Mouse (Mus musculus) midbrain, embryonic 13.5 days (tissue): ENCODE results near the gene Dnase2b. TPM values are rescaled to one million over a fixed set of nuclear protein-coding genes. Genes with fewer than 3 reads are reported as not detected.

Experiments used
- ATAC-seq: fragments of 200-750 bp; cut with Nextera tagmentation; 2 replicates; pipeline ENCODE4 v1.8.0; 2017; ENCODE audit warnings: mild to moderate bottlenecking, moderate TSS enrichment, moderate library complexity
- H3K27ac ChIP-seq: fragments of 300-500 bp; sonication (generic); 2 replicates; pipeline ENCODE4 v1.5.1; 2015; ENCODE audit warnings: inconsistent platforms, mild to moderate bottlenecking, moderate library complexity
- H3K27me3 ChIP-seq: fragments of 300-500 bp; sonication (generic); 2 replicates; pipeline ENCODE4 v1.6.1; 2015; ENCODE audit warnings: mild to moderate bottlenecking, inconsistent platforms
- H3K36me3 ChIP-seq: fragments of 300-500 bp; sonication (generic); 2 replicates; pipeline ENCODE4 v1.6.1; 2015; ENCODE audit warnings: mild to moderate bottlenecking, inconsistent platforms
- H3K4me1 ChIP-seq: fragments of 300-500 bp; sonication (generic); replicated peaks from 2 replicates; pipeline ENCODE4 v1.6.1; 2015; ENCODE audit warnings: inconsistent platforms
- H3K4me2 ChIP-seq: fragments of 300-500 bp; sonication (generic); replicated peaks from 2 replicates; pipeline ENCODE4 v1.6.1; 2015; ENCODE audit warnings: moderate library complexity, mild to moderate bottlenecking, inconsistent platforms
- H3K4me3 ChIP-seq: fragments of 300-500 bp; sonication (generic); replicated peaks from 2 replicates; pipeline ENCODE4 v1.5.1; 2015; ENCODE audit warnings: mild to moderate bottlenecking, inconsistent platforms
- H3K9ac ChIP-seq: fragments of 300-500 bp; sonication (generic); replicated peaks from 2 replicates; pipeline ENCODE4 v1.6.1; 2015; ENCODE audit warnings: mild to moderate bottlenecking, inconsistent platforms
- H3K9me3 ChIP-seq: fragments of 300-500 bp; sonication (generic); 2 replicates; pipeline ENCODE4 v1.6.1; 2016; ENCODE audit warnings: mild to moderate bottlenecking, inconsistent platforms
- WGBS: fragments of 180-500 bp; shearing (Covaris S2); methylation state at CpG from one replicate; pipeline ENCODE4 v1.1.7; 2015; 5-methylcytosine and 5-hydroxymethylcytosine counted together
- polyA plus RNA-seq: library from polyadenylated mRNA; unstranded; fragments of >200 nt; fragmentation: Nextera tagmentation; extraction: Ambion mirVana; gene quantifications from 2 replicates; pipeline ENCODE4 v1.2.1, GENCODE M21; 2015

Dnase2b gene
- polyA plus RNA-seq, 1 experiment from 2014 or later: not detected

GRCm38 (mm10) chr3:146586616-146587015 lies 28.8 kb downstream of the Dnase2b start:
- 94% methylated on average over 14 of the region's 14 CpGs for WGBS
- Histone ChIP-seq H3K4me1 (no peaks in the 10 kb centered on the region), H3K27ac (no peak overlapping the region), H3K4me2 (no peak overlapping the region), H3K4me3 (no peak overlapping the region), H3K9ac (no peak overlapping the region), H3K36me3 (no peaks in the 10 kb centered on the region), H3K27me3 (no peaks in the 10 kb centered on the region), H3K9me3 (no peaks in the 10 kb centered on the region)
- no peak for ATAC-seq

DNA sequence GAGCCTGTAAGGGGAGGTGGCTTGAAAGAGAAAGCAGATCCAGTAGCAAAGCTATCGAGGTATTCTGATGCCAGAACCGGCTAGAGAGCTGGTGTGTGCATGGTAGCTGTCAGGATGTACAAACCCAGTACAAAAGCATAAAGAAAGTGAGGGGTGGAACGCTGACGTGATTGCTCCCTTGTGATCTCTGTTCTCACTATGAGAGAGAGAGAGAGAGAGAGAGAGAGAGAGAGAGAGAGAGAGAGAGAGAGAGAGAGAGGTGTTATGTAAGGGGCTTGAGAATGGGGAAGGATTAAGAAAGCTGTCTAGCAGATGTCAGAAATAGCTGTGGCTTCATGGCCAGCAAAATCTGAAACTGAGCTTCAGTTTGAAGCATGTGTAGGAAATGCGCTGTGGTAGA lies 31.5 kb downstream of the Dnase2b start:
- Histone ChIP-seq H3K36me3 (no peaks in the 10 kb centered on the region), H3K27ac (no peak overlapping the region), H3K4me2 (no peak overlapping the region), H3K9ac (no peak overlapping the region), H3K9me3 (no peaks in the 10 kb centered on the region), H3K4me3 (no peak overlapping the region), H3K4me1 (no peaks in the 10 kb centered on the region), H3K27me3 (no peaks in the 10 kb centered on the region)
- ATAC-seq: no peak
- WGBS: 69% methylated on average over 5 of the region's 5 CpGs

DNA sequence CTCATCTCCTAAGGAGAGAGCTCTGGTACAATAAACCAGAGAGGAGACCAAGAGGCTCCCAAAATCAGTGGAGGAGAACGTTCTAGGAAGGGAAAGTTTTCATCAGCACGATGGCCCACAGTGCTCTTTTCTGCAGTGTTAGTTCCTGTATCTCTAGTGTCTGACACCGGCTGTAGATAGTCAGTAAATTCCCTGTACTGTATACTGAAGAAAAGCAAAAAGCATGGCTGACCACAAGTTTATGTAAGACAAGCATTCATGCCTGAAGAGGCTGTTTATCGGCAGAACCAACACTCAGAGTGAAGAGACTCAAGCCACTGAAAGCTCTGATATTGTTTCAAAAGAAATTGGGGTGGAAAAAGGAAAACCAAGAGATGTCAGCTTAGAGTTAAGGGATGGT lies 31.9 kb downstream of the Dnase2b start:
- Histone ChIP-seq H3K27me3 (no peaks in the 10 kb centered on the region), H3K4me3 (no peak overlapping the region), H3K36me3 (no peaks in the 10 kb centered on the region), H3K4me1 (no peaks in the 10 kb centered on the region), H3K9ac (no peak overlapping the region), H3K9me3 (no peaks in the 10 kb centered on the region), H3K4me2 (no peak overlapping the region), H3K27ac (no peak overlapping the region)
- ATAC-seq: no peak
- WGBS: 88% methylated on average over 4 of the region's 4 CpGs

DNA sequence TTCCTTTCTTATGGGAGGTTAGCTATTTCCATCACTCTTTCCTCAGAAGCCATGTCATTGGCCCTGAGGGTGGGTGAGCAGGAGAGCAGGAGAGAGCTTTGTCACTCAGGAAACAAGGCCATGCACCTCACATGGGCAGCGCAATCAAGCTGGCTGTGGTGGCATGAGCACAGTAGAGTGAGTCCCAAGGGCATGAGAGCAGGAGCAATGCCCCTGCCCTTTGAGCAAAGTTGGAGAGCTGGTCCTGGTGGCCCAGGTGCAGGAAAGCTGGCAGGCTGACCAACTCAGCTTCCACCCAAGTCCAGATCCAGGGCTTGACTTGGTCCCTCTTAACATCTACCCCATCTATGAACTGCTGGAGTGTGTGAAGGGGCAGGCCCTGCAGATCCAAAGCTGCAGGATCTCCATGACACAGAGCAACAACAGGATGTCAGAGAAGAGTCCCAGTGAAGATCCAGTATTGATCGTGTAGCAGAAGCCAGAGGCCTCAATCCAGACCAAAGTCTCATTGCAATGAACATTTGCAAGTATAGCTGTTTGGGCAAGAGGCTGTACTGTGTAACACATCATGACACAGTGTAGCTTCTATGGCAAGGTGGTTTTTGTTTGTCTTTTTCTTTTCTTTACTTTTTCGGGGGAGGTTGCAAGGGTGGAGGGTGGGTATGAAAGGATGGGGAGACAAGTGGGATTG lies 35.2 kb downstream of the Dnase2b start:
- no peaks in the 10 kb centered on the region for H3K4me1 ChIP-seq
- no peaks in the 10 kb centered on the region for H3K27me3 ChIP-seq
- H3K36me3 ChIP-seq: no peaks in the 10 kb centered on the region
- WGBS: 88% methylated on average over 3 of the region's 3 CpGs
- H3K4me3 ChIP-seq: no peak overlapping the region
- H3K9me3 ChIP-seq: no peaks in the 10 kb centered on the region
- H3K27ac ChIP-seq: no peak overlapping the region
- no peak for ATAC-seq
- H3K4me2 ChIP-seq: no peak overlapping the region
- no peak overlapping the region for H3K9ac ChIP-seq

DNA sequence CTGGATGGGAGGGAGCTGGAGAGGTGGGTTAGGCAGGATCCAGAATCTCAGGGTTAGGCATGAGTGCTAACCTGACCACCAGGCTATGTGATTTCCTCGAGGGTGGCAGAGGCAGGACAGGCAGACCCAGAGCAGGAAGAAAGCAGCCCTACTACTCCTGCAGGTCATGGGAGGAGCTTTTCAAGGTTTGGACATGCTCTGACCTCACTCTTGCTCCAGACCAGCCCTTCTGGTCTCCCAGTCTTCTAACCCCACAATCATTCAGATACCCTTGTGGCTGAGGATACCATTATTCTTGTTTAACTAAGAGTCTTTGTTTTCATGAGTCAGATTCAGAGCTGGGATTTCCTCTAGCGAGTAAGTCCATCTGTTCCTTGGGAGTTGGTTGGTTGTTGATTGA lies 37.8 kb downstream of the Dnase2b start:
- WGBS: 65% methylated on average over 2 of the region's 2 CpGs
- H3K4me1 ChIP-seq: no peaks in the 10 kb centered on the region
- H3K9ac ChIP-seq: no peak overlapping the region
- no peak overlapping the region for H3K4me3 ChIP-seq
- H3K9me3 ChIP-seq: no peaks in the 10 kb centered on the region
- no peak overlapping the region for H3K27ac ChIP-seq
- no peaks in the 10 kb centered on the region for H3K36me3 ChIP-seq
- no peak for ATAC-seq
- H3K27me3 ChIP-seq: no peaks in the 10 kb centered on the region
- H3K4me2 ChIP-seq: no peak overlapping the region

DNA sequence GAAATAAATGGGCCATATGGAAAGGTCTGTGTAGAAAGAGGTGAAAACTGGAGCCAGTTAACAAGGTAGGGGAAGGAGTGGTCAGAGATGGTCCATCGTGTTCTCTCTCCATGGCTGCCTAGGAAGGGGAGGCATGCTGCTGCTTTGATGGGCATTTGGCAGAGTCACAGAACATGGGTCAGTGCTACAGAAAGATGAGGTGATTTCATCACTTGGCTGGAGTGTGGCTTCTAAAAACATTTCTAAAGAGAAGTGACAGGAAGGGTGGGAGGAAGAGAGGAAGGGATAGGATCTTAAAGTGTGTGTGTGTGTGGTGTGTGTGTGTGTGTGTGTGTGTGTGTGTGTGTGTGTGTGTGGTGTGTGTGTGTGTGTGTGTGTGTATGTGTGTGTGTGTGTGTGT lies 44.1 kb downstream of the Dnase2b start:
- WGBS: 89% methylated on average over 1 of the region's 1 CpGs
- H3K4me2 ChIP-seq: no peak overlapping the region

GRCm38 (mm10) chr3:146570939-146571338 lies 44.5 kb downstream of the Dnase2b start:
- Histone ChIP-seq H3K9ac (no peak overlapping the region), H3K4me3 (no peak overlapping the region), H3K27me3 (no peaks in the 10 kb centered on the region), H3K27ac (no peak overlapping the region), H3K9me3 (no peaks in the 10 kb centered on the region), H3K4me1 (no peaks in the 10 kb centered on the region), H3K4me2 (no peak overlapping the region), H3K36me3 (no peaks in the 10 kb centered on the region)
- no peak for ATAC-seq
- 85% methylated on average over 6 of the region's 6 CpGs for WGBS

More for the DNA sequence above, 44.1 kb downstream of the Dnase2b start:
- Histone ChIP-seq H3K36me3 (no peaks in the 10 kb centered on the region), H3K27ac (no peak overlapping the region), H3K4me3 (no peak overlapping the region), H3K9ac (no peak overlapping the region), H3K4me1 (no peaks in the 10 kb centered on the region), H3K27me3 (no peaks in the 10 kb centered on the region), H3K9me3 (no peaks in the 10 kb centered on the region)
- ATAC-seq: no peak

DNA sequence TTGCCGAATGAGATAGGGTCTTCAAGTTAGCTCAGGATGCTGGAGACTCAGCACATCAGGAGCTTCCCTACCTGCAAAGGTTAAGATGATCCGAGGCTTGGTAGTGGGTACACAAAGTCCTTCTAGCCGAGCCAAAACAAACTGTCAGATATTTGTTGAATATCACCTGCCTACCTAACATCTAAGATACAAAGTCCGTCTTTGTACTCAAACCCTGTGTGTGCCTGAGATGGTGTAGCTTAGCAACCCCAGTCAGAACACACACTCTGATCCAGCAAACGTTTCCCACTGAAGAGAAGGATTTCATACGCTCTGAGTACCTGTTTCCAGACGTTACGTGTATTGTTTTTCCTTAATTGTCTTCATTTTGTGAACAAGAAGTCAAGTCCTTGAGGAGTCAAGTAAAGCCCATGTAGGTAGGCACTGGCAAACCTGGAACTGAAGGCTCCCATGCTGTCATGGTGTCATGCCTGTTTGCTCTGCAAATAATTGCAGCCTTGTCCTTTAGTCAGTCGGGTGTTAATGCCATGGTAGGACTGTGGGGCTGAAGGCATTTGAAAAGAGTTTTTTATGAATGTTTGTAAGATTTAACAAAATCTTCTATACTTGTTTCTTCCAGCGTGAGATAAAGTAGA lies 45.1 kb downstream of the Dnase2b start, which contains the start of gene Uox:
Gene Uox, plus strand, starts transcription at position 279 of the 635 bp plus-strand sequence.
- Histone ChIP-seq H3K9me3 (no peaks in the 10 kb centered on the region), H3K4me1 (no peaks in the 10 kb centered on the region), H3K27ac (no peak within 1 kb of the TSS), H3K4me2 (no peak within 1 kb of the TSS), H3K4me3 (no peak within 1 kb of the TSS), H3K9ac (no peak within 1 kb of the TSS), H3K36me3 (no peaks in the 10 kb centered on the region), H3K27me3 (no peaks in the 10 kb centered on the region)
- ATAC-seq: no peak
- WGBS: 85% methylated on average over 10 of the region's 10 CpGs

- Histone ChIP-seq H3K27ac (no peak overlapping the region), H3K9ac (no peak overlapping the region), H3K4me2 (no peak overlapping the region), H3K4me1 (peaks cover 3% of the 10 kb centered on the region), H3K27me3 (no peaks in the 10 kb centered on the region), H3K9me3 (no peaks in the 10 kb centered on the region), H3K36me3 (no peaks in the 10 kb centered on the region), H3K4me3 (no peak overlapping the region)
- 90% methylated on average over 3 of the region's 3 CpGs for WGBS
- ATAC-seq: no peak
These were observed 45.8 kb downstream of the Dnase2b start for GRCm38 (mm10) chr3:146569594-146569993.

GRCm38 (mm10) chr3:146567884-146568530 lies 47.4 kb downstream of the Dnase2b start:
- H3K9me3 ChIP-seq: no peaks in the 10 kb centered on the region
- ATAC-seq: no peak
- no peak overlapping the region for H3K9ac ChIP-seq
- H3K27me3 ChIP-seq: no peaks in the 10 kb centered on the region
- H3K4me1 ChIP-seq: peaks cover 5% of the 10 kb centered on the region
- H3K36me3 ChIP-seq: no peaks in the 10 kb centered on the region
- no peak overlapping the region for H3K27ac ChIP-seq
- no peak overlapping the region for H3K4me2 ChIP-seq
- WGBS: 85% methylated on average over 9 of the region's 9 CpGs
- no peak overlapping the region for H3K4me3 ChIP-seq

DNA sequence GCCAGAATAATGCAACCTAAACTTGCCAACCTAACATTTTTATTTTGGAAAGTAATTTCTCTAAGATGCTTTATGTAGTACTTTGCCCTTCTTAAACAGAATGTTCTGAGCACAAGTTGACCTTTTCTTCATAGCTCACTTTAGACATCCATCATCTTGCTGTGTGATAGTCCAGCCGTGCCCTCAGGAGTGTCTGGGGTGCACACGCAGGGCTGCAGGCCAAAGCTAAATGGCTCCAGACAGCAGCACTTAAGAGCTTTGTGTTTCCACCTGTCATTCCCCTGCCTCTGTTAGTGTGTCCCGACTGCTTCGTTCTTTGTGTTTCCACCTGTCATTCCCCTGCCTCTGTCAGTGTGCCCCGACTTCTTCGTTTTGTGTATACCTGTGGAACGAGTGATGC lies 48.0 kb downstream of the Dnase2b start:
- WGBS: 89% methylated on average over 7 of the region's 7 CpGs
- Histone ChIP-seq H3K27me3 (no peaks in the 10 kb centered on the region), H3K4me3 (no peak overlapping the region), H3K4me1 (peaks cover 5% of the 10 kb centered on the region), H3K27ac (no peak overlapping the region), H3K9me3 (no peaks in the 10 kb centered on the region), H3K36me3 (no peaks in the 10 kb centered on the region), H3K9ac (no peak overlapping the region), H3K4me2 (no peak overlapping the region)
- no peak for ATAC-seq

GRCm38 (mm10) chr3:146565065-146565411 lies 50.4 kb downstream of the Dnase2b start:
- ATAC-seq: no peak
- no peak overlapping the region for H3K27ac ChIP-seq
- WGBS: 91% methylated on average over 1 of the region's 1 CpGs
- H3K4me2 ChIP-seq: no peak overlapping the region
- H3K4me3 ChIP-seq: no peak overlapping the region
- H3K27me3 ChIP-seq: no peaks in the 10 kb centered on the region
- H3K36me3 ChIP-seq: no peaks in the 10 kb centered on the region
- no peak overlapping the region for H3K9ac ChIP-seq
- no peaks in the 10 kb centered on the region for H3K9me3 ChIP-seq
- H3K4me1 ChIP-seq: peaks cover 5% of the 10 kb centered on the region
